Mouse (Mus musculus) cerebral cortex, adult 2 months (tissue): ENCODE results near the gene Rxfp4.

Source experiments
- WGBS: fragments of 180-500 bp; shearing (Covaris S2); methylation state at CpG from one replicate; pipeline ENCODE4 v1.1.7; 2018; 5-methylcytosine and 5-hydroxymethylcytosine counted together

Rxfp4 gene

GRCm38 (mm10) chr3:88628766-88629165, 24.2 kb downstream of the Rxfp4 start:
- WGBS: 32% methylated on average over 4 of the region's 4 CpGs

GRCm38 (mm10) chr3:88627535-88627934, 25.4 kb downstream of the Rxfp4 start:
- WGBS: 74% methylated on average over 2 of the region's 2 CpGs

GRCm38 (mm10) chr3:88627114-88627513, 25.8 kb downstream of the Rxfp4 start:
- 42% methylated on average over 4 of the region's 4 CpGs for WGBS

GRCm38 (mm10) chr3:88626316-88626715, 26.6 kb downstream of the Rxfp4 start:
- WGBS: 40% methylated on average over 7 of the region's 7 CpGs

GRCm38 (mm10) chr3:88625531-88625930, 27.4 kb downstream of the Rxfp4 start:
- 73% methylated on average over 7 of the region's 7 CpGs for WGBS

- WGBS: 31% methylated on average over 2 of the region's 2 CpGs
Observed at GRCm38 (mm10) chr3:88624951-88625350, 28.0 kb downstream of the Rxfp4 start.

GRCm38 (mm10) chr3:88624324-88624723, 28.6 kb downstream of the Rxfp4 start:
- WGBS: 20% methylated on average over 4 of the region's 4 CpGs

GRCm38 (mm10) chr3:88623346-88624135, 29.4 kb downstream of the Rxfp4 start:
- 8% methylated on average over 15 of the region's 15 CpGs for WGBS

GRCm38 (mm10) chr3:88622941-88623345, 30.0 kb downstream of the Rxfp4 start:
- WGBS: 0% methylated on average over 6 of the region's 6 CpGs

- WGBS: 3% methylated on average over 24 of the region's 24 CpGs
Observed at GRCm38 (mm10) chr3:88622113-88622940, 30.6 kb downstream of the Rxfp4 start.

- WGBS: under 1% methylated on average over 36 of the region's 36 CpGs
Observed at GRCm38 (mm10) chr3:88621537-88622112, 31.3 kb downstream of the Rxfp4 start.

GRCm38 (mm10) chr3:88620992-88621536, 31.9 kb downstream of the Rxfp4 start:
- WGBS: under 1% methylated on average over 64 of the region's 64 CpGs

GRCm38 (mm10) chr3:88620146-88620991, 32.6 kb downstream of the Rxfp4 start:
- 24% methylated on average over 15 of the region's 15 CpGs for WGBS

GRCm38 (mm10) chr3:88619113-88620097, 33.5 kb downstream of the Rxfp4 start:
- 44% methylated on average over 9 of the region's 9 CpGs for WGBS

GRCm38 (mm10) chr3:88618074-88618871, 34.7 kb downstream of the Rxfp4 start:
- 80% methylated on average over 8 of the region's 8 CpGs for WGBS

GRCm38 (mm10) chr3:88616951-88617500, 35.9 kb downstream of the Rxfp4 start:
- WGBS: 72% methylated on average over 3 of the region's 3 CpGs

GRCm38 (mm10) chr3:88615902-88616391, 37.0 kb downstream of the Rxfp4 start:
- WGBS: 44% methylated on average over 9 of the region's 9 CpGs

GRCm38 (mm10) chr3:88615117-88615516, 37.8 kb downstream of the Rxfp4 start:
- WGBS: 91% methylated on average over 5 of the region's 5 CpGs

GRCm38 (mm10) chr3:88614418-88614817, 38.5 kb downstream of the Rxfp4 start:
- WGBS: 81% methylated on average over 8 of the region's 8 CpGs
